Comparison of ENCODE assay signal across 12 mouse cellular contexts in genomic region chr7:130677541-130678274, GRCm38 (mm10).
DNase-seq lines count a peak whose midpoint lies in the region; ATAC-seq and TF ChIP-seq lines count a peak whose summit lies in the region.
"Had no signal": no experiment of that assay in that cellular context is flagged by ENCODE, and none has a peak within 500 bp of the region (broad histone marks: within the 10 kb centered on the region; RNA-seq: fewer than 3 reads in every experiment).

No protein-coding gene starts in this region.

- H3K27me3 ChIP-seq in limb, embryonic 15.5 days: no peaks in the 10 kb centered on the region
- no peaks in the 10 kb centered on the region for H3K27me3 ChIP-seq in cerebellum, adult 2 months (ENCODE audit: control insufficient read depth, insufficient read depth, low read length)
- H3K27me3 ChIP-seq: liver, embryonic 12.5 days had no signal

- H3K4me2 ChIP-seq in limb, embryonic 15.5 days: no peak overlapping the region
- H3K4me2 ChIP-seq: liver, embryonic 12.5 days had no signal

- WGBS in limb, embryonic 15.5 days: 57% methylated on average over 12 of the region's 12 CpGs
- WGBS in cerebellum, adult 2 months: 72% methylated on average over 12 of the region's 12 CpGs

- ATAC-seq in limb, embryonic 15.5 days (ENCODE audit: insufficient number of reproducible peaks, low FRiP score, low TSS enrichment, low read depth): 0 out of 2 replicates have a peak, but pooled peaks have one; percentile 23
- ATAC-seq: inflammation-experienced regulatory T-cells, adult 6 months; liver, embryonic 12.5 days had no signal

- H3K9me3 ChIP-seq in limb, embryonic 15.5 days: no peaks in the 10 kb centered on the region
- H3K9me3 ChIP-seq: liver, embryonic 12.5 days had no signal

- peaks cover 36% of the 10 kb centered on the region for H3K4me1 ChIP-seq in limb, embryonic 15.5 days
- H3K4me1 ChIP-seq in cerebellum, adult 2 months (ENCODE audit: control insufficient read depth, insufficient read depth, low read length): peaks cover 4% of the 10 kb centered on the region

- no peak for TF ChIP-seq POLR2A in cerebellum, adult 2 months (IDR thresholded peaks at IDR 0.05; ENCODE audit: borderline replicate concordance, insufficient read depth, low read length)

- intact Hi-C loops in gastrocnemius, postnatal 36 days (cut with DNase I): no loop called here
- intact Hi-C loops in left cerebral cortex, postnatal 10 days (cut with DNase I): loop anchor here (10.0 kb wide), 1 partner anchor 237 kb away; no protein-coding TSS in a partner anchor

- no peak for TF ChIP-seq CTCF in cerebellum, adult 2 months (IDR thresholded peaks at IDR 0.05; ENCODE audit: borderline replicate concordance, insufficient read depth, low read depth, low read length)

- peak; percentile 69 for DNase-seq in gastrocnemius, adult 18-20 months (ENCODE audit: low spot score)
- no peak for DNase-seq in gastrocnemius, postnatal 36 days
- DNase-seq in urinary bladder, adult 2 months (ENCODE audit: low spot score): peak; percentile 15
- DNase-seq in urinary bladder, postnatal 36 days (ENCODE audit: low spot score in 2 of 2): no peak
- DNase-seq in left cerebral cortex, postnatal 10 days (ENCODE audit: extremely low spot score in 1 of 2, low spot score in 2 of 2): no peak
- no peak for DNase-seq in cerebellum, adult 2 months
- DNase-seq in kidney, adult 8-10 months: no peak
- DNase-seq: adrenal gland, adult 8-10 months; cerebellum, postnatal 14 days had no signal

- H3K36me3 ChIP-seq in limb, embryonic 15.5 days: peaks cover 5% of the 10 kb centered on the region; the same call in 1 of the 2 replicates
- H3K36me3 ChIP-seq: liver, embryonic 12.5 days had no signal

- peak overlapping the region; percentile 78 for H3K27ac ChIP-seq in limb, embryonic 15.5 days
- no peak overlapping the region for H3K27ac ChIP-seq in cerebellum, adult 2 months (ENCODE audit: insufficient read depth, low read length)
- H3K27ac ChIP-seq: liver, embryonic 12.5 days had no signal

- no peak overlapping the region for H3K9ac ChIP-seq in limb, embryonic 15.5 days
- H3K9ac ChIP-seq: liver, embryonic 12.5 days had no signal

- no peak overlapping the region for H3K4me3 ChIP-seq in limb, embryonic 15.5 days
- H3K4me3 ChIP-seq in cerebellum, adult 2 months (replicated peaks; ENCODE audit: insufficient read depth, low read depth, low read length): no peak overlapping the region
- H3K4me3 ChIP-seq: liver, embryonic 12.5 days had no signal

Comparison
In these comparisons a context has a peak if more than half of its experiments do, and no peak if none do; other contexts are left out.
1. DNase-seq: peak in gastrocnemius, adult 18-20 months (single experiment) and urinary bladder, adult 2 months (single experiment); none in gastrocnemius, postnatal 36 days (0 of 2), urinary bladder, postnatal 36 days (0 of 2), left cerebral cortex, postnatal 10 days (0 of 2), cerebellum, adult 2 months (0 of 2) and kidney, adult 8-10 months (0 of 2).